Mouse (Mus musculus): ENCODE results near the gene Cftr. TPM values are rescaled to one million over a fixed set of nuclear protein-coding genes. Genes with fewer than 3 reads are reported as not detected.

Cftr gene
- polyA plus RNA-seq (2015; fragmentation: Nextera tagmentation; extraction: Ambion mirVana), result 0.27 and 0.33 TPM in 2 replicates

DNA sequence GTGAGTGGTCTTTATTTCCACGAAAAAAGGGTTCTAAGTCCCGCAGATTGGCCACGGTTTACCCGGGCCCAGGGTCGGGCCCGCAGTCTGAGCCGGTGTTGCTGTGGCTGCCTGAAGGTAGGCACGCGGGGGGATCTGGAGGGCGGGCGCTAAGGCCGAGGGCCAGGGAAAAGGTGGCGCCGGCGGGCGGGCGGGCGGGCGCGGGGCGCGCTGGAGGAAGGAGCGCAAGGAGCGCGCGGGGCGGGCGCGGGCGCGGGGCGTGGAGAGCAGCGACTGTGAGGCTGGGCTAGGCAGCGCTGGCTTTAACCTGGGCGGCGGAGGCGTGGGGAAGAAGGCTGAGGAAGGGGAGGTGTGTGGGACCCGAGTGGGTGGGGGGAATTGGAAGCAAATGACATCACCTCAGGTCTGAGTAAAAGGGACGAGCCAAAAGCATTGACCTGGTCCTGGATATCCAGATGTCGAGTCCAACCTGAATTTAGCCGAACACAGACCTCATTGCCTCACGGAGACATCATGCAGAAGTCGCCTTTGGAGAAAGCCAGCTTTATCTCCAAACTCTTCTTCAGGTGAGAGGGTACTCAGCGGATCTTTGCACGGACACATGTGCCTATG, at the start of gene Cftr:
Gene Cftr, plus strand, starts transcription at position 377 of the 612 bp plus-strand sequence.
- peak; percentile 46; the same call in 1 of the 2 replicates for ATAC-seq (ENCODE audit: extremely low read depth, insufficient number of reproducible peaks, low FRiP score, low TSS enrichment)
- 2% methylated on average over 30 of the region's 45 CpGs for WGBS

DNA sequence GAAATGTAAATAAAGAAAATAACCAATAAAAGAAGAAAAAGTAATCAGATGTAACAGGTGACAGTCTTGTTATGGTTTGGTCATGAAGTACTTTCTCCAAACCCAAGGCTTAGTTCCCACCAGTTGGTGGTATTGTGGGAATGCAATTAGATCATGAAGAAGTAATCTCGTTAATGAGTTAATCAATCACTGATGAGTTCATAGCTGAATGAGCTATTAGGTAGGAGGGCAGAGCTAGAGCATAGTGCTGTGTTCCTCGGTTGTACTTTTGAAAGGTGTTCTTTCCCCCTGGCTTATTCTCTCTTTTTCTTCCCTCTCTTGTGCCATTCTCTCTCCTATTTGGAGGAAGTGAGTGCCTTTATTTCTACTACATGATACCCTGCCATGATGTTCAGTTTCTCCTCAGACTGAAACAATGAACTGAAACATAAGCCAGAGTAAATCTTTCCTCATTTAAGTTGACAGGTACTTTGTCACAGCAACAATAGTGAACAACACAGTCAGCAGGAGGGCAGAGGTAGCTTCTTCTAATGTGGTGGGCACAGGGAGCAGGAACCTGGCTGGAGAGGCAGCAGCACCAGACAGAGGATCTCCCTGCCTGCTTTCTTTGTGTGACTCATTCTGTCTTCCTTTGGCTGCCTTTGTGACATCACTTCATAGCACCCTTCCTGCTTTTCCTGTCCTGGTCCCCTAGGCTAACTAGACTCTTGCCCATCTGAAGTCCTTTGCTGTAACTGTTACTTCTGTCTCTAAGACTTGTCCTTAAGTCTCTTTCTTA, 43.1 kb upstream of the Cftr start:
- 69% methylated on average over 2 of the region's 2 CpGs for WGBS
- no peaks in the 10 kb centered on the region for H3K27me3 ChIP-seq (replicated peaks)
- H3K4me2 ChIP-seq, result no peak overlapping the region
- H3K27ac ChIP-seq (replicated peaks), result no peak overlapping the region
- H3K4me3 ChIP-seq, result no peak overlapping the region
- ATAC-seq (ENCODE audit: extremely low read depth, insufficient number of reproducible peaks, low FRiP score, low TSS enrichment), result no peak
- H3K9ac ChIP-seq, result no peak overlapping the region
- H3K9me3 ChIP-seq, result no peaks in the 10 kb centered on the region
- no peaks in the 10 kb centered on the region for H3K36me3 ChIP-seq
- no peaks in the 10 kb centered on the region for H3K4me1 ChIP-seq

More for the DNA sequence above, at the start of gene Cftr:
- Histone ChIP-seq H3K4me2 (peak within 1 kb of the TSS; percentile 92), H3K4me1 (no peaks in the 10 kb centered on the region), H3K9me3 (no peaks in the 10 kb centered on the region), H3K27me3 (replicated peaks) (peaks cover 5% of the 10 kb centered on the region), H3K9ac (peak within 1 kb of the TSS; percentile 77), H3K4me3 (peak within 1 kb of the TSS; percentile 60), H3K36me3 (no peaks in the 10 kb centered on the region), H3K27ac (replicated peaks) (no peak within 1 kb of the TSS)

DNA sequence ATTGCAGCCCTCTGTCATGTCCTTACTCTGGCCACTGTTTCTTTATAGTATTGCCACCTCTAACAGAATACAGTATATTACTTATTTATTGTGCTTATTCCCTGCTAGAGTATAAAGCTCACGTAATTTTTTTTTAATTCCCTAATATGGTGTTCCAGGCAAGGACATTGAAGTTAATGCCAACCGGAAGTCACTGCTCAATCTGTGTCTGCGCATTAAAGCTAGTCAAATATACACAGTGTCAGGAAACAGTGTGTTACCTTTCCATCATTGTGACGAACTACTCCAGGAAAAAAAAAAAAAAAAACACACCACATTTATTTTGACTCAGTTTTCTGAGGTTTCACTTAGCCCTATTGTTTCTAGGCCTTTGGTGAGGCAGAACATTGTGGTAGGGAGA, 42.4 kb upstream of the Cftr start:
- no peak for ATAC-seq (ENCODE audit: extremely low read depth, insufficient number of reproducible peaks, low FRiP score, low TSS enrichment)
- Histone ChIP-seq H3K36me3 (no peaks in the 10 kb centered on the region), H3K9ac (no peak overlapping the region), H3K27ac (replicated peaks) (no peak overlapping the region), H3K4me1 (no peaks in the 10 kb centered on the region), H3K9me3 (no peaks in the 10 kb centered on the region), H3K4me2 (no peak overlapping the region), H3K27me3 (replicated peaks) (no peaks in the 10 kb centered on the region), H3K4me3 (no peak overlapping the region)
- 69% methylated on average over 4 of the region's 4 CpGs for WGBS

DNA sequence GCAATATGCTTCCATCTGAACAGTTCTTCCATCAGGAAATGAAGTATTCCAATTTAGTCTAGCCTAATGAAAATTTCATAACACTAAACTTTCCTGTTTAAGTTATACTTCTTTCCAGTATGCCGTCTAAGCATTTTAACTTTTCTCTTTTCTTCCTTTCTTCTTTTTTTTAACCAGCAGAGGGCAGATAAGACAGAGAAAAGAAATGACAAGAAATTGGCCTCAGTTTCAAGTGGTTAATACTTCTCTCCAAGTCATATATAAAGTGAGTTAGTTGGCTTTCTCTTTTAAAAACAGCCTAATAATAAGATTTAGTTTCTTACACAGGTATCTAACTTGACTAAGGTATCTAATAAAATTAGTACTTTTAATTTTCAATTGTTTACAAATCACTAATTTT, 35.2 kb upstream of the Cftr start:
- no peak overlapping the region for H3K9ac ChIP-seq
- no peaks in the 10 kb centered on the region for H3K9me3 ChIP-seq
- H3K4me3 ChIP-seq, result no peak overlapping the region
- no peaks in the 10 kb centered on the region for H3K27me3 ChIP-seq (replicated peaks)
- H3K4me2 ChIP-seq, result no peak overlapping the region
- ATAC-seq (ENCODE audit: extremely low read depth, insufficient number of reproducible peaks, low FRiP score, low TSS enrichment), result no peak
- no peaks in the 10 kb centered on the region for H3K4me1 ChIP-seq
- H3K27ac ChIP-seq (replicated peaks), result no peak overlapping the region
- H3K36me3 ChIP-seq, result no peaks in the 10 kb centered on the region
- WGBS, result 49% methylated on average over 1 of the region's 1 CpGs

DNA sequence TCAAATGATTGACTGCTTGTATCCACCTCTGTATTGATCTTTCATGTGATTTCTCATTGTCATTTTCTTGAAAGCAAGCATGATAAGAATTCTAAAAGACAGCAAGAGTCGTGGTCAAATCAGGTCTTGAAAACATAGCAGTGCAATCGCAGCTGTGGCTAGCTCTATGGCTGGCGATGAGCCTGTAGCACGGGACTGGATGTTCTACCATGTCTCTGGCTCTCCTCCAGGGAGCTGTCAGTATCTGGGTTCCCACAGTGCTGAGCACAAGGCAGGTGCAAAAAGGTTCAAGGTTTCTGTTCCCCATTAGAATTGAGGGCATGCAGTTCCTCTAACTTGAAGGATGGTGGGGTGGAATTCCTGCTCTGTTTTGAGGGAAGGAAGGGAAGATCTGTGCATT, 17.5 kb upstream of the Cftr start:
- H3K9me3 ChIP-seq, result no peaks in the 10 kb centered on the region
- no peaks in the 10 kb centered on the region for H3K27me3 ChIP-seq (replicated peaks)
- 66% methylated on average over 4 of the region's 4 CpGs for WGBS
- no peak overlapping the region for H3K27ac ChIP-seq (replicated peaks)
- no peaks in the 10 kb centered on the region for H3K36me3 ChIP-seq
- ATAC-seq (ENCODE audit: extremely low read depth, insufficient number of reproducible peaks, low FRiP score, low TSS enrichment), result no peak
- no peaks in the 10 kb centered on the region for H3K4me1 ChIP-seq
- H3K9ac ChIP-seq, result no peak overlapping the region
- no peak overlapping the region for H3K4me3 ChIP-seq
- H3K4me2 ChIP-seq, result no peak overlapping the region

DNA sequence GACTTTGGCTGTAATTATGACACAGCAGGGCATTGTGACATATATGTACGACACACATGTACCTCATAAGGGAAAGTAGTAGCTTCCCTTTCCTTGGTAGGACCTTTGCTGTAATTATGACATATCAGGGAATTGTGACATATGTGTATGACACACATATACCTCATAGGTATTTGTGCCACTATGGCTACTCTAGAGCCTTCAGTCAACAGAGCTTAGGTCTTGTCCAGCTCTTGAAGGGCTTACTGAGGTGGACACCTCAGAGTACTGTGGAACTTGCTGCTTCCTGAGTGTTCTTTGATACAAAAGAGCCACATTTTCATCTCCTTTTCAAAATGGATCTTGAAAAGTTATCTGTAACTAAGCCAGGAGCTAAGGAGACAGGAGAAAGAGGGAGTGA, 869 bp upstream of the Cftr start:
- Histone ChIP-seq H3K27ac (replicated peaks) (no peak overlapping the region), H3K36me3 (no peaks in the 10 kb centered on the region), H3K4me2 (peak overlapping the region; percentile 92), H3K9ac (no peak overlapping the region), H3K9me3 (no peaks in the 10 kb centered on the region), H3K4me1 (no peaks in the 10 kb centered on the region), H3K27me3 (replicated peaks) (peaks cover 5% of the 10 kb centered on the region), H3K4me3 (no peak overlapping the region; the same call in 1 of the 2 replicates)
- WGBS, result 70% methylated on average over 1 of the region's 1 CpGs
- no peak for ATAC-seq (ENCODE audit: extremely low read depth, insufficient number of reproducible peaks, low FRiP score, low TSS enrichment)

DNA sequence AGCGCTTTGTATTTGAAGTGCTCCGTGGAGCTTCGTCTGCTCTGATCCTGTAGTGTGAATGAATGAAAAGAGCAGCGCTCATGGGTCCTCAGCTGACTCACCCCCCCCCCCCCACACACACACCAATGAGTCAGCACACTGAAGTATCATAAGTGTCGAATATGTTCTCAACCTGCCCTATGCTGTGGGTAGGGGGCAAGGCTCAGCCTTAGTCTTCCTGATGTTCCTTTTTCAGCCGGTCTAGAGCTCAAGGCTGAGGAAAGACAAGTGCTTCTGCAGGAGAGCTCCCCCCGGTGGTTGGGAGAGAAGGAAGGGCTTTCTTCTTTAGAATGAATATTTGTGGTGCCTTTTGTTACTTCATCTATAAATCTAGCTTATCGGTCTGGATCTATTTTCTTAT, 1.1 kb downstream of the Cftr start:
- Histone ChIP-seq H3K4me3 (no peak overlapping the region), H3K36me3 (no peaks in the 10 kb centered on the region), H3K27ac (replicated peaks) (no peak overlapping the region), H3K9ac (no peak overlapping the region), H3K4me1 (no peaks in the 10 kb centered on the region), H3K27me3 (replicated peaks) (peaks cover 5% of the 10 kb centered on the region), H3K4me2 (no peak overlapping the region), H3K9me3 (no peaks in the 10 kb centered on the region)
- WGBS, result 59% methylated on average over 8 of the region's 8 CpGs
- ATAC-seq (ENCODE audit: extremely low read depth, insufficient number of reproducible peaks, low FRiP score, low TSS enrichment), result no peak

DNA sequence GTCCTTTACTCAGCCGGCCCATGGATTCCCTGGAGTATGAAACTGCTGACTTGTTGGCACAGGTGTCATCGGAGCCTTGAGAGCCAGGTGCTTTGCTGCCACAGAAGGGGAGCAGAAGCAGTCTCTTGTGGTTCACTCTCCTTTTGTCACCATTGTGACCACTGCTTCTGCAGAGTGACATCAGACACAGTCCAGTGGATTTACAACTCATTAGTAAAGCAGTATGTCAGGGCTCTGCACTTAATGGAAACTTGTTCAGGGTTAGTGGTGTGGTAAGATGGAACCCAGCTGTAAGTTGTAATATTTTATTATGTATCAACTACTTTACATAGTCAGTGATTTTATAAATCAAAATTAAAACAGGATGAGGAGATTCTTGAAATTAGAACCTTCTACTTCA, 7.0 kb downstream of the Cftr start:
- no peak overlapping the region for H3K9ac ChIP-seq
- ATAC-seq (ENCODE audit: extremely low read depth, insufficient number of reproducible peaks, low FRiP score, low TSS enrichment), result no peak
- WGBS, result 64% methylated on average over 2 of the region's 2 CpGs

DNA sequence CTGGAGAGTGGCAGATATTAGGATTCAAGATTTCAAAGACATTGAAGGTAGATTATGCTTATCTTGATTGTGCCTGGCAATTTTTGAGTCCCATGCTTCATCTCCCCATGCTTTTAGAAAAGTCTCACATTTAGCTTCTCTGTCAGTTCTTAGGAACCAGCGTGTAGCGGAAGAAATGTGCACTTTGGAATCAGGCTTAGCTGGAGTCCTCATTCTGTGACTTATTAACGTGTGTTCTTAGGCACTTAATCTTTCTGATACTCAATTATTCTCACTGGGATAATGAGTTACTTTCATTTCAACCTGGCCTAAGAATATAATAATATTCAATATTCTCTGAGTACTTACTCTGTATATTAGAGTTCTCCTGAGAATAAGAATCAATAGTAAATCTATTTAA, 10.2 kb downstream of the Cftr start:
- WGBS, result 77% methylated on average over 3 of the region's 3 CpGs
- Histone ChIP-seq H3K36me3 (no peaks in the 10 kb centered on the region), H3K4me1 (no peaks in the 10 kb centered on the region), H3K27ac (replicated peaks) (no peak overlapping the region), H3K4me3 (no peak overlapping the region), H3K4me2 (no peak overlapping the region), H3K27me3 (replicated peaks) (no peaks in the 10 kb centered on the region), H3K9ac (no peak overlapping the region), H3K9me3 (no peaks in the 10 kb centered on the region)
- ATAC-seq (ENCODE audit: extremely low read depth, insufficient number of reproducible peaks, low FRiP score, low TSS enrichment), result no peak

More for the DNA sequence above, 7.0 kb downstream of the Cftr start:
- Histone ChIP-seq H3K36me3 (no peaks in the 10 kb centered on the region), H3K4me1 (no peaks in the 10 kb centered on the region), H3K27me3 (replicated peaks) (no peaks in the 10 kb centered on the region), H3K4me2 (no peak overlapping the region), H3K4me3 (no peak overlapping the region), H3K9me3 (no peaks in the 10 kb centered on the region), H3K27ac (replicated peaks) (no peak overlapping the region)

DNA sequence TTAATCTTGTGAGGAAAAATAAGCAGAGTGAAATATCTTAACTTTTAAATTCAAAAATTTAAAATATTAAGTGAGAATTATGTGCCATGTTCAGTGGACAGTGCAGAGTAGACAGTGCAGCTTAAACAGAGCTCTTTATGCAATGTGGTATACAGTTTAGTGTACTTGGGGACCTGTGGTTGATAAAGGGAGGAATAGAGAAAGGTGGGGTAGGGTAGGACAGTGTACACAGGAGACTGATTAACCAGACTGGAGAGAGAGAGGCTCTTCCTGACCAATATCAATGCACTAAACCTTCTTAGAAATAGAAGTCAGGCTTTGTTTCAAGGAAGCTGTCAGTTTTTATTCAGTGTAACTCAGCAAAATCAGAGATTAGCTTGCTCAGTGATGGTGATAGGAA, 12.4 kb downstream of the Cftr start:
- Histone ChIP-seq H3K36me3 (no peaks in the 10 kb centered on the region), H3K4me3 (no peak overlapping the region), H3K27me3 (replicated peaks) (no peaks in the 10 kb centered on the region), H3K9ac (no peak overlapping the region), H3K4me2 (no peak overlapping the region), H3K9me3 (no peaks in the 10 kb centered on the region), H3K4me1 (no peaks in the 10 kb centered on the region), H3K27ac (replicated peaks) (no peak overlapping the region)
- ATAC-seq (ENCODE audit: extremely low read depth, insufficient number of reproducible peaks, low FRiP score, low TSS enrichment), result no peak

DNA sequence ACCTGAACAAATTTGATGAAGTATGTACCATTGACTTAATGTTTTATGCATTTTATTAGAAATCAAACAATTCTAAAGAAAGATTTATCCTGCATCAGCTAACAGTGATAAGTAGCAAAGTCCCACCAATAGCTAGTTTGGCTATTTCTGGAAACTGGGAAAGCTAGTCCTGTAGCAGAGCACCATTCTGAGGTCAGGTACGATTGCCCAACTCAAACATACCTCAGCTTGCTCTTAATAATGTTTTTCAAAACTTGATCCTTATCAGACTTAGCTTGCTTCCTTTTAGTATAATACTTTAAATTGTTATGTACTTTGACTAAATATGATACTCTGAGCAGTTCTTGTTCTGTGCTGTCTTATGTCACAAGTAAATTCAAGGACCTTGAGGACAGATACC, 50.2 kb downstream of the Cftr start:
- Histone ChIP-seq H3K36me3 (no peaks in the 10 kb centered on the region), H3K4me3 (no peak overlapping the region), H3K4me1 (0 out of 2 replicates have a peak, but pooled peaks cover 3% of the 10 kb centered on the region), H3K4me2 (no peak overlapping the region), H3K27me3 (replicated peaks) (no peaks in the 10 kb centered on the region), H3K9me3 (no peaks in the 10 kb centered on the region), H3K27ac (replicated peaks) (no peak overlapping the region), H3K9ac (no peak overlapping the region)
- ATAC-seq (ENCODE audit: extremely low read depth, insufficient number of reproducible peaks, low FRiP score, low TSS enrichment), result no peak
- 48% methylated on average over 1 of the region's 1 CpGs for WGBS

DNA sequence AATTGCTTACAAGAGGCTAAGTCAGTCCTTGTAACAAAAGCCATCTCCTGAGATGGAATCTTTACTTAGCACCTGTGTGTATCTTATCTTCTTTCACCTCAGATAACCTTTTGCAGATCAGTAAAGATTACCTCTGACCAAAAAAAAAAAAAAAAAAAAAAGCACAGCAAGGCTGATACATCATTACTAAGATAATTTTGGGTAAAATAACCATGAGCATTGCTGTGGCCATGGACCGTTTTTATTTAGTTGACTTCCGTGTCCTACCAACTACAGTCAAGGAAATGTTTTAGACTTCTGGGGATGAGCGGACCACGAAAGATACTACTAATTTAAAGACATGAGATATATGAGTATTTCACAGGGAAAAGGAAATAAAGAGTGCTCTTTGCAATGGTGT, 52.7 kb downstream of the Cftr start:
- 0 out of 2 replicates have a peak, but pooled peaks cover 3% of the 10 kb centered on the region for H3K4me1 ChIP-seq
- no peak overlapping the region for H3K4me3 ChIP-seq
- no peak overlapping the region for H3K4me2 ChIP-seq
- H3K27me3 ChIP-seq (replicated peaks), result no peaks in the 10 kb centered on the region
- ATAC-seq (ENCODE audit: extremely low read depth, insufficient number of reproducible peaks, low FRiP score, low TSS enrichment), result no peak
- H3K9ac ChIP-seq, result no peak overlapping the region
- no peaks in the 10 kb centered on the region for H3K9me3 ChIP-seq
- no peak overlapping the region for H3K27ac ChIP-seq (replicated peaks)
- H3K36me3 ChIP-seq, result no peaks in the 10 kb centered on the region
- 92% methylated on average over 4 of the region's 4 CpGs for WGBS
